Mouse (Mus musculus) ES-Bruce4 (cell line): ENCODE measurements around the gene Depdc5.

Source experiments
- CTCF ChIP-seq: IDR thresholded peaks from one replicate; pipeline ENCODE4 v1.8.1; 2011; ENCODE audit warnings: low read depth, low read length
- EP300 ChIP-seq: IDR thresholded peaks from 2 replicates; pipeline ENCODE4 v1.6.1; 2011; ENCODE audit warnings: low read depth, low read length; ENCODE audit not compliant: insufficient read depth

- TF ChIP-seq CTCF (no peak), EP300 (no peak)
Observed at GRCm38 (mm10) chr5:33004110-33004509, 140.6 kb downstream of the Depdc5 start.
